Comparison of ENCODE assay signal across 13 mouse cellular contexts in the genomic region with DNA sequence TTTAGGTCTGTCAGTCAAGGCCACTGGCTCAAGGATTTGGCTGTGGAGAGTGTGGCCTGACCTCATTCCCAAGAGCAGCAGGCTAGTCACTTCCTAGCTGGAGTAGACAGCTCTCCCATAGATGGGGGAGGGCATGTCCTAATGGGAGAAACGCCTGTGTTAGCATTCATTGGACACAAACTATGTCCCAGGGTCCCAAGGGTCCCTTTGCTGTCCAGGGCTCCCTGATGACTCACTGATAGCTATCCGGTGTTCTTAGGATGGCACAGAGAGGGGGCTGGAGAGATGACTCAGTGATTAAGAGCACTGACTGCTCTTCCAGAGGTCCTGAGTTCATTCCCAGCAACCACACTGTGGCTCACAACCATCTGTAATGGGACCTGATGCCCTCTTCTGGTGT. TPM values are rescaled to one million over a fixed set of nuclear protein-coding genes. Genes with fewer than 3 reads are reported as not detected.
DNase-seq lines count a peak whose midpoint lies in the region; ATAC-seq and TF ChIP-seq lines count a peak whose summit lies in the region.
"Had no signal": no experiment of that assay in that cellular context is flagged by ENCODE, and none has a peak within 500 bp of the region (broad histone marks: within the 10 kb centered on the region; RNA-seq: fewer than 3 reads in every experiment).

No protein-coding gene starts in this region.

- H3K36me3 ChIP-seq in liver, postnatal 0 days (replicated peaks; ENCODE audit: insufficient read depth, low read length): no peaks in the 10 kb centered on the region
- no peaks in the 10 kb centered on the region for H3K36me3 ChIP-seq in liver, embryonic 12.5 days
- H3K36me3 ChIP-seq in embryonic facial prominence, embryonic 11.5 days (replicated peaks; ENCODE audit: control insufficient read depth, insufficient read depth, low read depth, low read length): no peaks in the 10 kb centered on the region
- H3K36me3 ChIP-seq in limb, embryonic 15.5 days: no peaks in the 10 kb centered on the region
- H3K36me3 ChIP-seq: liver, embryonic 13.5 days had no signal

- no peak overlapping the region for H3K4me2 ChIP-seq in liver, postnatal 0 days (ENCODE audit: low read depth, low read length)
- H3K4me2 ChIP-seq in liver, embryonic 12.5 days: no peak overlapping the region
- no peak overlapping the region for H3K4me2 ChIP-seq in embryonic facial prominence, embryonic 11.5 days (ENCODE audit: low read depth, low read length)
- H3K4me2 ChIP-seq in limb, embryonic 15.5 days: no peak overlapping the region
- H3K4me2 ChIP-seq: hindbrain, embryonic 13.5 days; liver, embryonic 13.5 days; midbrain, embryonic 15.5 days had no signal

- no peak for TF ChIP-seq CTCF in gastrocnemius, adult 2 months (IDR thresholded peaks at IDR 0.05)
- TF ChIP-seq CTCF in liver, postnatal 0 days (IDR thresholded peaks at IDR 0.05; ENCODE audit: low read depth): no peak

- DNase-seq in gastrocnemius, adult 2 months: no peak
- DNase-seq in gastrocnemius, adult 8-10 months (ENCODE audit: low spot score in 2 of 2): no peak
- DNase-seq in liver, postnatal 0 days: no peak
- no peak for DNase-seq in embryonic facial prominence, embryonic 11.5 days (ENCODE audit: low spot score)
- no peak for DNase-seq in embryo, embryonic 10.5 days (ENCODE audit: low spot score)
- no peak for DNase-seq in yolk sac, embryonic 10.5 days (ENCODE audit: low spot score)
- DNase-seq: gastrocnemius, postnatal 10 days; liver, embryonic 13.5 days; lung, postnatal 36 days had no signal

- intact Hi-C loops in gastrocnemius, adult 2 months (cut with DNase I): no loop called here

- TF ChIP-seq EP300 in liver, postnatal 0 days (IDR thresholded peaks at IDR 0.05; ENCODE audit: low read depth): no peak

- 72% methylated on average over 2 of the region's 2 CpGs for WGBS in liver, postnatal 0 days (ENCODE audit: insufficient replicate concordance)
- 57% methylated on average over 2 of the region's 2 CpGs for WGBS in liver, embryonic 12.5 days (ENCODE audit: insufficient replicate concordance)
- WGBS in embryonic facial prominence, embryonic 11.5 days: 72% methylated on average over 2 of the region's 2 CpGs
- 82% methylated on average over 2 of the region's 2 CpGs for WGBS in limb, embryonic 15.5 days

- no peak overlapping the region for H3K9ac ChIP-seq in liver, postnatal 0 days (replicated peaks)
- no peak overlapping the region for H3K9ac ChIP-seq in liver, embryonic 12.5 days
- no peak overlapping the region for H3K9ac ChIP-seq in embryonic facial prominence, embryonic 11.5 days (replicated peaks; ENCODE audit: low read length)
- H3K9ac ChIP-seq in limb, embryonic 15.5 days: no peak overlapping the region
- H3K9ac ChIP-seq: hindbrain, embryonic 13.5 days; liver, embryonic 13.5 days; midbrain, embryonic 15.5 days had no signal

- H3K4me3 ChIP-seq in gastrocnemius, adult 2 months: no peak overlapping the region
- no peak overlapping the region for H3K4me3 ChIP-seq in liver, postnatal 0 days (ENCODE audit: low read depth, low read length)
- H3K4me3 ChIP-seq in liver, embryonic 12.5 days: no peak overlapping the region
- H3K4me3 ChIP-seq in embryonic facial prominence, embryonic 11.5 days (ENCODE audit: low read depth, low read length): no peak overlapping the region
- no peak overlapping the region for H3K4me3 ChIP-seq in limb, embryonic 15.5 days
- H3K4me3 ChIP-seq: hindbrain, embryonic 13.5 days; liver, embryonic 13.5 days; midbrain, embryonic 15.5 days had no signal

- H3K9me3 ChIP-seq in liver, postnatal 0 days (ENCODE audit: low read length): no peaks in the 10 kb centered on the region
- H3K9me3 ChIP-seq in liver, embryonic 12.5 days (replicated peaks): no peaks in the 10 kb centered on the region
- no peaks in the 10 kb centered on the region for H3K9me3 ChIP-seq in embryonic facial prominence, embryonic 11.5 days (replicated peaks; ENCODE audit: control insufficient read depth, low read length)
- no peaks in the 10 kb centered on the region for H3K9me3 ChIP-seq in limb, embryonic 15.5 days
- H3K9me3 ChIP-seq: hindbrain, embryonic 13.5 days; liver, embryonic 13.5 days; midbrain, embryonic 15.5 days had no signal

- peak overlapping the region; percentile 49 for H3K27ac ChIP-seq in gastrocnemius, adult 2 months
- no peak overlapping the region for H3K27ac ChIP-seq in liver, postnatal 0 days (ENCODE audit: low read depth)
- H3K27ac ChIP-seq in liver, embryonic 12.5 days: no peak overlapping the region
- peak overlapping the region; percentile 97; the same call in 1 of the 2 replicates for H3K27ac ChIP-seq in embryonic facial prominence, embryonic 11.5 days (replicated peaks; ENCODE audit: low read depth, low read length)
- peak overlapping the region; percentile 98; the same call in 1 of the 2 replicates for H3K27ac ChIP-seq in limb, embryonic 15.5 days
- H3K27ac ChIP-seq: hindbrain, embryonic 13.5 days; midbrain, embryonic 15.5 days had no signal

- H3K4me1 ChIP-seq in liver, postnatal 0 days (ENCODE audit: insufficient read depth): peaks cover 7% of the 10 kb centered on the region; the same call in 1 of the 2 replicates
- H3K4me1 ChIP-seq in liver, embryonic 12.5 days: no peaks in the 10 kb centered on the region
- H3K4me1 ChIP-seq in embryonic facial prominence, embryonic 11.5 days (ENCODE audit: control insufficient read depth, insufficient read depth, low read length): peaks cover 6% of the 10 kb centered on the region
- H3K4me1 ChIP-seq in limb, embryonic 15.5 days: peaks cover 73% of the 10 kb centered on the region

- ATAC-seq in liver, postnatal 0 days: 0 out of 2 replicates have a peak, but pooled peaks have one; percentile 16
- no peak for ATAC-seq in liver, embryonic 12.5 days
- no peak for ATAC-seq in embryonic facial prominence, embryonic 11.5 days (replicated peaks; ENCODE audit: insufficient number of reproducible peaks, low FRiP score, low TSS enrichment, low read depth)
- ATAC-seq in limb, embryonic 15.5 days (ENCODE audit: insufficient number of reproducible peaks, low FRiP score, low TSS enrichment, low read depth): no peak
- ATAC-seq: midbrain, embryonic 15.5 days had no signal

- no peaks in the 10 kb centered on the region for H3K27me3 ChIP-seq in liver, postnatal 0 days (ENCODE audit: insufficient read depth, low read length)
- peaks cover 6% of the 10 kb centered on the region for H3K27me3 ChIP-seq in liver, embryonic 12.5 days (replicated peaks)
- H3K27me3 ChIP-seq in embryonic facial prominence, embryonic 11.5 days (ENCODE audit: control insufficient read depth, insufficient read depth, low read length): no peaks in the 10 kb centered on the region
- no peaks in the 10 kb centered on the region for H3K27me3 ChIP-seq in limb, embryonic 15.5 days
- H3K27me3 ChIP-seq: hindbrain, embryonic 13.5 days; liver, embryonic 13.5 days; midbrain, embryonic 15.5 days had no signal

RNA-seq across cellular contexts. Expression of gene Faap20, which starts 31.6 kb away (rescaled TPM):
- total RNA-seq in gastrocnemius, adult 2 months (2021): 1 to 10 TPM; 4.6 to 6.1 TPM
- total RNA-seq in gastrocnemius, adult 8-10 months (2022): 1 to 10 TPM; 3.6 to 6.8 (median 5.0) TPM
- polyA plus RNA-seq in liver, postnatal 0 days (2015; fragmentation: Nextera tagmentation; extraction: Ambion mirVana): 23.1 and 24.7 TPM in 2 replicates
- 25.8 and 31.2 TPM in 2 replicates for polyA plus RNA-seq in liver, embryonic 12.5 days (2016; fragmentation: Nextera tagmentation; extraction: Ambion mirVana)
- 87.8 and 93.4 TPM in 2 replicates for polyA plus RNA-seq in embryonic facial prominence, embryonic 11.5 days (2014; fragmentation: Nextera tagmentation; extraction: Ambion mirVana)
- 74.0 and 76.2 TPM in 2 replicates for polyA plus RNA-seq in limb, embryonic 15.5 days (2015; fragmentation: Nextera tagmentation; extraction: Ambion mirVana)

RNA-seq across cellular contexts. Expression of gene Ski, which starts 58.8 kb away (rescaled TPM):
- 10 to 100 TPM; 28.5 to 35.6 TPM for total RNA-seq in gastrocnemius, adult 2 months (2021)
- 10 to 100 TPM; 25.8 to 29.6 (median 28.3) TPM for total RNA-seq in gastrocnemius, adult 8-10 months (2022)
- polyA plus RNA-seq in liver, postnatal 0 days (2015; fragmentation: Nextera tagmentation; extraction: Ambion mirVana): 3.5 and 3.7 TPM in 2 replicates
- 3.5 and 3.8 TPM in 2 replicates for polyA plus RNA-seq in liver, embryonic 12.5 days (2016; fragmentation: Nextera tagmentation; extraction: Ambion mirVana)
- polyA plus RNA-seq in embryonic facial prominence, embryonic 11.5 days (2014; fragmentation: Nextera tagmentation; extraction: Ambion mirVana): 15.4 and 15.9 TPM in 2 replicates
- polyA plus RNA-seq in limb, embryonic 15.5 days (2015; fragmentation: Nextera tagmentation; extraction: Ambion mirVana): 25.2 and 26.8 TPM in 2 replicates

Comparison
In these comparisons a context has a peak if more than half of its experiments do, and no peak if none do; other contexts are left out.
1. H3K27ac ChIP-seq: peak in gastrocnemius, adult 2 months (single experiment), embryonic facial prominence, embryonic 11.5 days (single experiment) and limb, embryonic 15.5 days (single experiment); none in liver, postnatal 0 days (single experiment) and liver, embryonic 12.5 days (single experiment).